Mouse (Mus musculus) heart, embryonic 13.5 days (tissue): Measurements from ENCODE around the gene Banp. TPM values are rescaled to one million over a fixed set of nuclear protein-coding genes. Genes with fewer than 3 reads are reported as not detected.

ENCODE experiments used
- ATAC-seq: fragments of 200-750 bp; cut with Nextera tagmentation; 2 replicates; pipeline ENCODE4 v1.8.0; 2017; ENCODE audit warnings: moderate TSS enrichment; ENCODE audit not compliant: insufficient number of reproducible peaks, low FRiP score, low TSS enrichment; ENCODE audit errors: extremely low read depth
- H3K27ac ChIP-seq: fragments of 300-500 bp; sonication (generic); replicated peaks from 2 replicates; pipeline ENCODE4 v1.5.1; 2015; ENCODE audit warnings: moderate library complexity, mild to moderate bottlenecking, inconsistent platforms
- H3K27me3 ChIP-seq: fragments of 300-500 bp; sonication (generic); replicated peaks from 2 replicates; pipeline ENCODE4 v1.6.1; 2015; ENCODE audit warnings: mild to moderate bottlenecking, inconsistent platforms
- H3K36me3 ChIP-seq: fragments of 300-500 bp; sonication (generic); 2 replicates; pipeline ENCODE4 v1.6.1; 2015; ENCODE audit warnings: mild to moderate bottlenecking, inconsistent platforms
- H3K4me1 ChIP-seq: fragments of 300-500 bp; sonication (generic); 2 replicates; pipeline ENCODE4 v1.6.1; 2015; ENCODE audit warnings: inconsistent platforms
- H3K4me2 ChIP-seq: fragments of 300-500 bp; sonication (generic); 2 replicates; pipeline ENCODE4 v1.6.1; 2015; ENCODE audit warnings: inconsistent platforms, mild to moderate bottlenecking, moderate library complexity
- H3K4me3 ChIP-seq: fragments of 300-500 bp; sonication (generic); 2 replicates; pipeline ENCODE4 v1.5.1; 2015; ENCODE audit warnings: moderate library complexity, mild to moderate bottlenecking, inconsistent platforms
- H3K9ac ChIP-seq: fragments of 300-500 bp; sonication (generic); 2 replicates; pipeline ENCODE4 v1.6.1; 2015; ENCODE audit warnings: inconsistent platforms, mild to moderate bottlenecking, moderate library complexity
- H3K9me3 ChIP-seq: fragments of 300-500 bp; sonication (generic); 2 replicates; pipeline ENCODE4 v1.6.1; 2016; ENCODE audit warnings: inconsistent platforms
- WGBS: fragments of 180-500 bp; shearing (Covaris S2); methylation state at CpG from one replicate; pipeline ENCODE4 v1.1.7; 2015; ENCODE audit warnings: mixed read lengths; 5-methylcytosine and 5-hydroxymethylcytosine counted together
- polyA plus RNA-seq: library from polyadenylated mRNA; unstranded; fragments of >200 nt; fragmentation: Nextera tagmentation; extraction: Ambion mirVana; gene quantifications from 2 replicates; pipeline ENCODE4 v1.2.1, GENCODE M21; 2015

Gene Banp
- polyA plus RNA-seq, 1 experiment from 2014 or later = 23.1 TPM

- no peak for ATAC-seq
- H3K4me1 ChIP-seq = peaks cover 79% of the 10 kb centered on the region
- H3K27me3 ChIP-seq = no peaks in the 10 kb centered on the region
- H3K4me2 ChIP-seq = peak overlapping the region; percentile 97
- H3K9ac ChIP-seq = peak overlapping the region; percentile 99
- no peak overlapping the region for H3K27ac ChIP-seq
- H3K4me3 ChIP-seq = peak overlapping the region; percentile 86
- H3K36me3 ChIP-seq = peaks cover 33% of the 10 kb centered on the region
- no peaks in the 10 kb centered on the region for H3K9me3 ChIP-seq
These were observed 2.6 kb downstream of the Banp start for GRCm38 (mm10) chr8:121952122-121952521.

GRCm38 (mm10) chr8:121952800-121953199 lies 3.2 kb downstream of the Banp start:
- Histone ChIP-seq H3K4me2 (peak overlapping the region; percentile 97), H3K9ac (peak overlapping the region; percentile 99; the same call in 1 of the 2 replicates), H3K36me3 (peaks cover 33% of the 10 kb centered on the region), H3K4me1 (peaks cover 81% of the 10 kb centered on the region), H3K4me3 (peak overlapping the region; percentile 86; the same call in 1 of the 2 replicates), H3K27me3 (no peaks in the 10 kb centered on the region), H3K9me3 (no peaks in the 10 kb centered on the region), H3K27ac (no peak overlapping the region)
- WGBS = 90% methylated on average over 7 of the region's 7 CpGs
- ATAC-seq = no peak

GRCm38 (mm10) chr8:121953821-121954545 lies 4.4 kb downstream of the Banp start:
- 72% methylated on average over 3 of the region's 3 CpGs for WGBS
- Histone ChIP-seq H3K4me1 (peaks cover 71% of the 10 kb centered on the region), H3K9me3 (no peaks in the 10 kb centered on the region), H3K4me3 (no peak overlapping the region), H3K27me3 (no peaks in the 10 kb centered on the region), H3K9ac (no peak overlapping the region), H3K27ac (no peak overlapping the region), H3K4me2 (no peak overlapping the region), H3K36me3 (peaks cover 33% of the 10 kb centered on the region)
- no peak for ATAC-seq

- ATAC-seq = no peak
- no peaks in the 10 kb centered on the region for H3K9me3 ChIP-seq
- H3K4me1 ChIP-seq = peaks cover 69% of the 10 kb centered on the region
- H3K36me3 ChIP-seq = peaks cover 33% of the 10 kb centered on the region
- no peak overlapping the region for H3K27ac ChIP-seq
- no peak overlapping the region for H3K4me3 ChIP-seq
- H3K4me2 ChIP-seq = no peak overlapping the region
- WGBS = 72% methylated on average over 10 of the region's 10 CpGs
- H3K9ac ChIP-seq = no peak overlapping the region
- no peaks in the 10 kb centered on the region for H3K27me3 ChIP-seq
These were observed 5.5 kb downstream of the Banp start for GRCm38 (mm10) chr8:121954981-121955555.

- Histone ChIP-seq H3K27me3 (no peaks in the 10 kb centered on the region), H3K4me1 (peaks cover 69% of the 10 kb centered on the region), H3K4me3 (no peak overlapping the region), H3K9me3 (no peaks in the 10 kb centered on the region), H3K9ac (peak overlapping the region; percentile 51; the same call in 1 of the 2 replicates), H3K27ac (peak overlapping the region; percentile 49), H3K4me2 (no peak overlapping the region), H3K36me3 (peaks cover 35% of the 10 kb centered on the region)
- no peak for ATAC-seq
- WGBS = 55% methylated on average over 1 of the region's 1 CpGs
These were observed 6.4 kb downstream of the Banp start for GRCm38 (mm10) chr8:121955825-121956500.

GRCm38 (mm10) chr8:121958395-121958794 lies 8.8 kb downstream of the Banp start:
- no peaks in the 10 kb centered on the region for H3K9me3 ChIP-seq
- H3K4me2 ChIP-seq = no peak overlapping the region
- H3K4me3 ChIP-seq = no peak overlapping the region
- H3K9ac ChIP-seq = no peak overlapping the region
- 79% methylated on average over 1 of the region's 1 CpGs for WGBS
- no peak overlapping the region for H3K27ac ChIP-seq
- peaks cover 24% of the 10 kb centered on the region for H3K36me3 ChIP-seq
- ATAC-seq = no peak
- no peaks in the 10 kb centered on the region for H3K27me3 ChIP-seq
- peaks cover 59% of the 10 kb centered on the region for H3K4me1 ChIP-seq

GRCm38 (mm10) chr8:121962892-121963291 lies 13.3 kb downstream of the Banp start:
- Histone ChIP-seq H3K9me3 (no peaks in the 10 kb centered on the region), H3K36me3 (0 out of 2 replicates have a peak, but pooled peaks cover 3% of the 10 kb centered on the region), H3K9ac (no peak overlapping the region), H3K27me3 (no peaks in the 10 kb centered on the region), H3K4me1 (peaks cover 59% of the 10 kb centered on the region), H3K4me3 (no peak overlapping the region), H3K27ac (no peak overlapping the region), H3K4me2 (no peak overlapping the region)
- ATAC-seq = no peak
- 77% methylated on average over 3 of the region's 3 CpGs for WGBS

GRCm38 (mm10) chr8:121964716-121965512 lies 15.4 kb downstream of the Banp start:
- ATAC-seq = no peak
- H3K9me3 ChIP-seq = no peaks in the 10 kb centered on the region
- WGBS = 68% methylated on average over 8 of the region's 8 CpGs
- no peak overlapping the region for H3K4me2 ChIP-seq
- H3K27ac ChIP-seq = peak overlapping the region; percentile 75
- H3K27me3 ChIP-seq = no peaks in the 10 kb centered on the region
- peaks cover 64% of the 10 kb centered on the region for H3K4me1 ChIP-seq
- H3K4me3 ChIP-seq = no peak overlapping the region
- H3K36me3 ChIP-seq = 0 out of 2 replicates have a peak, but pooled peaks cover 5% of the 10 kb centered on the region
- H3K9ac ChIP-seq = no peak overlapping the region

DNA sequence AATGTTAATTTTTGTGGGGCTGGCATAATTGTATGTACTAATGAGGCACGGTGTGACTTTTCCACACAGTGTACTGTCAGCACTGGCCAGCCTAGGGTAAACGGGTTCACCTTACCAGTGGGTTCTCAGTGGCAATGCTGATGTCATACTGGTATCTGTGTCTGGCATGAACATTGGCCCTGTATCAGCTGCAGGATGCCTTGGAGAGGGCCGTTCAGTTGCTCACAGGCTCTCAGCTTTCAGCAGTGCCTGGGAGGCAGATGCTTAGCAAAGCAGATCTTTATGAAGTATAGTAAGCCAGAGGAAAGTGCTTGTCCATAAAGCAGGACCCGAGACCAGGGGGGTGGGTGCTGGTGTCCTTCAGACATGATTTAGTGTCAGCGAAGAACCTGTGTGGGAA lies 16.6 kb downstream of the Banp start:
- 48% methylated on average over 5 of the region's 5 CpGs for WGBS
- H3K4me1 ChIP-seq = peaks cover 71% of the 10 kb centered on the region
- H3K36me3 ChIP-seq = 0 out of 2 replicates have a peak, but pooled peaks cover 2% of the 10 kb centered on the region
- no peak overlapping the region for H3K4me3 ChIP-seq
- ATAC-seq = no peak
- no peak overlapping the region for H3K4me2 ChIP-seq
- peak overlapping the region; percentile 56 for H3K9ac ChIP-seq
- no peaks in the 10 kb centered on the region for H3K9me3 ChIP-seq
- H3K27ac ChIP-seq = no peak overlapping the region; the same call in 1 of the 2 replicates
- H3K27me3 ChIP-seq = no peaks in the 10 kb centered on the region

DNA sequence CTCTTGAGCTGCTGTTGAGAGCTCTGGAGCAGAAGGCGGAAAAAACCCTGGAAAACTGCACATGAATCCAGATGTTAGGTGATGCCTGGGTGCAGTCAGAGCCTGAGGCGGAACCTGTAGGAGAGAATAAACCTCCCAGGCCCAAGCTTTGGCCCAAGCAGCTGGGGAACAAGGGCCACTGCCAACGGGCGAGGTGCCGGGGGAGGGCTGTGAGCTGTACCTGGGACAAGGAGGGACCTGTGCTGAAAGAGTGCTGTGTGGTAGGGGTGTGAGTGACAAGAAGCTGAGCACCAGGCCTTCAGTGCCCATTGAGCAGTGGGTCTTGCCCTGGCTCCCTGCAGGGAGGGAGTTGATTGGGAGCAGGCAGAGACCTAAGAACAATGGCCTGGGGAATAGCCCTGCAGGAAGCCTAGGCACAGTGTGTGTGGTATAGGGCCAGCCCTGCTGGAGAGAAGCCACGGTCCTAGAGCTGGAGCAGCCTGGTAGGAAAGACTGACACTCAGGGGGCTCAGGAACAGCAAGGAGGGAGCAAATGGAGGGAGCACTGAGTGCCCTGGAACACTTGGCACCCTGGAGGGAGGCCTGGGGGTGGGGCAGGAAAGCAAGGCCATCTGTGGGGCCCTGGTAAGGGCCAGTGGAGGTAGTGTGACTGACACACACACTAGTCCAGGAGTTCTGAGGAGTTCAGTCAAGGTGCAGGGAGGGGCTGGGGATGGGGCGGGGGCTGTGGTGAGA lies 17.3 kb downstream of the Banp start:
- Histone ChIP-seq H3K27ac (no peak overlapping the region), H3K4me2 (no peak overlapping the region)
- 64% methylated on average over 7 of the region's 7 CpGs for WGBS

More for the DNA sequence above, 17.3 kb downstream of the Banp start:
- no peak overlapping the region for H3K4me3 ChIP-seq
- no peaks in the 10 kb centered on the region for H3K9me3 ChIP-seq
- ATAC-seq = no peak
- H3K9ac ChIP-seq = peak overlapping the region; percentile 56
- H3K27me3 ChIP-seq = no peaks in the 10 kb centered on the region
- H3K36me3 ChIP-seq = 0 out of 2 replicates have a peak, but pooled peaks cover 2% of the 10 kb centered on the region
- H3K4me1 ChIP-seq = peaks cover 76% of the 10 kb centered on the region
